Mouse (Mus musculus) ES-Bruce4 (cell line): ENCODE results near the gene Chrna3.

Source experiments
- CTCF ChIP-seq: IDR thresholded peaks from one replicate; pipeline ENCODE4 v1.8.1; 2011; ENCODE audit warnings: low read depth, low read length
- EP300 ChIP-seq: IDR thresholded peaks from 2 replicates; pipeline ENCODE4 v1.6.1; 2011; ENCODE audit warnings: low read depth, low read length; ENCODE audit not compliant: insufficient read depth
- POLR2A ChIP-seq: IDR thresholded peaks from one replicate; pipeline ENCODE4 v1.8.1; 2011; ENCODE audit warnings: low read length; ENCODE audit not compliant: insufficient read depth

- TF ChIP-seq POLR2A: no peak
- no peak for TF ChIP-seq CTCF
- TF ChIP-seq EP300: no peak
Observed at GRCm38 (mm10) chr9:54980674-54981073, 45.7 kb downstream of the Chrna3 start, which contains the start of gene Chrna5.
